Comparison of ENCODE assay signal across 24 mouse cellular contexts in genomic region chr12:100537091-100537490, GRCm38 (mm10). TPM values are rescaled to one million over a fixed set of nuclear protein-coding genes. Genes with fewer than 3 reads are reported as not detected.
DNase-seq lines count a peak whose midpoint lies in the region; ATAC-seq and TF ChIP-seq lines count a peak whose summit lies in the region.
"Had no signal": no experiment of that assay in that cellular context is flagged by ENCODE, and none has a peak within 500 bp of the region (broad histone marks: within the 10 kb centered on the region; RNA-seq: fewer than 3 reads in every experiment).

No protein-coding gene starts in this region.

- DNase-seq in heart, adult 11 months: peak; percentile 66
- no peak for DNase-seq in heart, postnatal 25 days (ENCODE audit: low spot score)
- DNase-seq in limb, embryonic 11.5 days (ENCODE audit: low spot score): peak; percentile 19
- no peak for DNase-seq in limb, embryonic 10.5 days (ENCODE audit: low spot score)
- DNase-seq in spleen, postnatal 4 days (ENCODE audit: low spot score in 2 of 2): peak; percentile 8 to 52
- DNase-seq in spleen, postnatal 36 days (ENCODE audit: low spot score in 2 of 2): no peak
- DNase-seq in lung, postnatal 0 days (ENCODE audit: low spot score): no peak
- DNase-seq: adrenal gland, postnatal 14 days; cerebellum, adult 11-12 months; cerebellum, adult 8-10 months; cerebellum, postnatal 10 days; cerebellum, postnatal 36 days; embryo, embryonic 11 days; gastrocnemius, postnatal 10 days; gastrocnemius, postnatal 36 days; heart, postnatal 14 days had no signal

- no peaks in the 10 kb centered on the region for H3K4me1 ChIP-seq in limb, embryonic 11.5 days (ENCODE audit: control insufficient read depth, insufficient read depth, low read length)
- H3K4me1 ChIP-seq in limb, embryonic 10.5 days: peaks cover 4% of the 10 kb centered on the region
- H3K4me1 ChIP-seq in lung, postnatal 0 days (ENCODE audit: insufficient read depth, low read depth, low read length): peaks cover 8% of the 10 kb centered on the region; the same call in 1 of the 2 replicates
- H3K4me1 ChIP-seq: forebrain, embryonic 15.5 days had no signal

- no peak for ATAC-seq in limb, embryonic 11.5 days (ENCODE audit: insufficient number of reproducible peaks, low FRiP score, low TSS enrichment, low read depth)
- no peak for ATAC-seq in lung, postnatal 0 days
- ATAC-seq: forebrain, embryonic 15.5 days had no signal

- no peak for TF ChIP-seq CTCF in lung, postnatal 0 days (IDR thresholded peaks at IDR 0.05)

- H3K27ac ChIP-seq in limb, embryonic 11.5 days (replicated peaks; ENCODE audit: low read depth, low read length): no peak overlapping the region
- H3K27ac ChIP-seq in limb, embryonic 10.5 days: no peak overlapping the region
- H3K27ac ChIP-seq in lung, postnatal 0 days (ENCODE audit: low read length): no peak overlapping the region
- H3K27ac ChIP-seq: embryonic facial prominence, embryonic 10.5 days; embryonic facial prominence, embryonic 13.5 days; forebrain, embryonic 12.5 days; forebrain, embryonic 15.5 days; heart, embryonic 13.5 days; hindbrain, embryonic 12.5 days; hindbrain, embryonic 15.5 days had no signal

- H3K4me3 ChIP-seq in limb, embryonic 11.5 days (ENCODE audit: low read depth, low read length): no peak overlapping the region
- H3K4me3 ChIP-seq in limb, embryonic 10.5 days: no peak overlapping the region
- H3K4me3 ChIP-seq in lung, postnatal 0 days (ENCODE audit: low read depth, low read length): no peak overlapping the region
- H3K4me3 ChIP-seq: embryonic facial prominence, embryonic 10.5 days; embryonic facial prominence, embryonic 13.5 days; erythroblast, embryonic 14.5 days; forebrain, embryonic 12.5 days; forebrain, embryonic 15.5 days; heart, embryonic 13.5 days; hindbrain, embryonic 12.5 days; hindbrain, embryonic 15.5 days had no signal

- no peak overlapping the region for H3K4me2 ChIP-seq in limb, embryonic 11.5 days (ENCODE audit: low read depth, severe bottlenecking)
- no peak overlapping the region for H3K4me2 ChIP-seq in lung, postnatal 0 days (replicated peaks; ENCODE audit: low read depth, low read length)
- H3K4me2 ChIP-seq: embryonic facial prominence, embryonic 13.5 days; forebrain, embryonic 12.5 days; forebrain, embryonic 15.5 days; heart, embryonic 13.5 days; hindbrain, embryonic 12.5 days; hindbrain, embryonic 15.5 days had no signal

- intact Hi-C loops in heart, postnatal 25 days (cut with DNase I): no loop called here

- 73% methylated on average over 11 of the region's 11 CpGs for WGBS in limb, embryonic 11.5 days
- WGBS in limb, embryonic 10.5 days: 67% methylated on average over 11 of the region's 11 CpGs
- WGBS in lung, postnatal 0 days: 73% methylated on average over 11 of the region's 11 CpGs

- no peak overlapping the region for H3K9ac ChIP-seq in limb, embryonic 11.5 days (ENCODE audit: low read length)
- no peak overlapping the region for H3K9ac ChIP-seq in lung, postnatal 0 days (replicated peaks; ENCODE audit: low read depth)
- H3K9ac ChIP-seq: embryonic facial prominence, embryonic 13.5 days; forebrain, embryonic 12.5 days; forebrain, embryonic 15.5 days; heart, embryonic 13.5 days; hindbrain, embryonic 12.5 days; hindbrain, embryonic 15.5 days had no signal

- H3K9me3 ChIP-seq in limb, embryonic 11.5 days (ENCODE audit: control insufficient read depth, low read length): no peaks in the 10 kb centered on the region
- no peaks in the 10 kb centered on the region for H3K9me3 ChIP-seq in limb, embryonic 10.5 days (replicated peaks)
- no peaks in the 10 kb centered on the region for H3K9me3 ChIP-seq in lung, postnatal 0 days (ENCODE audit: low read length)
- H3K9me3 ChIP-seq: embryonic facial prominence, embryonic 10.5 days; embryonic facial prominence, embryonic 13.5 days; forebrain, embryonic 12.5 days; forebrain, embryonic 15.5 days; heart, embryonic 13.5 days; hindbrain, embryonic 12.5 days; hindbrain, embryonic 15.5 days had no signal

- H3K36me3 ChIP-seq in limb, embryonic 11.5 days (ENCODE audit: control insufficient read depth, insufficient read depth, low read length): no peaks in the 10 kb centered on the region
- no peaks in the 10 kb centered on the region for H3K36me3 ChIP-seq in limb, embryonic 10.5 days
- no peaks in the 10 kb centered on the region for H3K36me3 ChIP-seq in lung, postnatal 0 days (ENCODE audit: insufficient read depth, low read length)
- H3K36me3 ChIP-seq: embryonic facial prominence, embryonic 10.5 days; embryonic facial prominence, embryonic 13.5 days; forebrain, embryonic 12.5 days; forebrain, embryonic 15.5 days; heart, embryonic 13.5 days; hindbrain, embryonic 12.5 days; hindbrain, embryonic 15.5 days had no signal

- H3K27me3 ChIP-seq in limb, embryonic 11.5 days (ENCODE audit: control insufficient read depth, insufficient read depth, low read length): no peaks in the 10 kb centered on the region
- no peaks in the 10 kb centered on the region for H3K27me3 ChIP-seq in limb, embryonic 10.5 days (ENCODE audit: low read depth, poor library complexity, severe bottlenecking)
- H3K27me3 ChIP-seq in lung, postnatal 0 days (replicated peaks; ENCODE audit: insufficient read depth, low read length): no peaks in the 10 kb centered on the region
- H3K27me3 ChIP-seq: embryonic facial prominence, embryonic 13.5 days; forebrain, embryonic 12.5 days; forebrain, embryonic 15.5 days; heart, embryonic 13.5 days; hindbrain, embryonic 12.5 days; hindbrain, embryonic 15.5 days had no signal

- no peak for TF ChIP-seq EP300 in lung, postnatal 0 days (IDR thresholded peaks at IDR 0.05)

RNA-seq across cellular contexts. Expression of gene Ttc7b, which starts 16.5 kb away (rescaled TPM):
- total RNA-seq in heart, postnatal 25 days (2021): 10 to 100 TPM; 78.9 to 81.0 TPM
- polyA plus RNA-seq in limb, embryonic 11.5 days (2014; fragmentation: Nextera tagmentation; extraction: Ambion mirVana): 7.0 and 9.8 TPM in 2 replicates
- 4.3 and 4.7 TPM in 2 replicates for polyA plus RNA-seq in limb, embryonic 10.5 days (2016; fragmentation: Nextera tagmentation; extraction: Ambion mirVana)
- polyA plus RNA-seq in lung, postnatal 0 days (2015; fragmentation: Nextera tagmentation; extraction: Ambion mirVana): 6.6 and 6.9 TPM in 2 replicates

Comparison
In these comparisons a context has a peak if more than half of its experiments do, and no peak if none do; other contexts are left out.
1. DNase-seq: peak in heart, adult 11 months (single experiment), limb, embryonic 11.5 days (single experiment) and spleen, postnatal 4 days (2 of 2); none in heart, postnatal 25 days (single experiment), limb, embryonic 10.5 days (single experiment), spleen, postnatal 36 days (0 of 2) and lung, postnatal 0 days (single experiment).